Mouse (Mus musculus) olfactory bulb, adult 2 months (tissue): ENCODE data around the gene Cib1. TPM values are rescaled to one million over a fixed set of nuclear protein-coding genes. Genes with fewer than 3 reads are reported as not detected.

Experiments used
- H3K27ac ChIP-seq: fragments of 200-500 bp; 2 replicates; pipeline ENCODE4 v1.5.1; 2012; ENCODE audit warnings: low read depth, low read length; ENCODE audit not compliant: insufficient read depth
- H3K4me1 ChIP-seq: fragments of 200-500 bp; 2 replicates; pipeline ENCODE4 v1.6.1; 2012; ENCODE audit warnings: low read length; ENCODE audit not compliant: control insufficient read depth, insufficient read depth
- H3K4me3 ChIP-seq: fragments of 200-500 bp; 2 replicates; pipeline ENCODE4 v1.5.1; 2012; ENCODE audit warnings: mild to moderate bottlenecking, low read depth, low read length, moderate library complexity; ENCODE audit not compliant: insufficient read depth
- CTCF ChIP-seq: fragments of 200-500 bp; IDR thresholded peaks from 2 replicates; pipeline ENCODE4 v1.5.1; 2012; ENCODE audit warnings: low read depth, mild to moderate bottlenecking, low read length, moderate library complexity; ENCODE audit not compliant: insufficient read depth
- POLR2A ChIP-seq: fragments of 200-500 bp; IDR thresholded peaks from 2 replicates; pipeline ENCODE4 v1.6.1; 2012; ENCODE audit warnings: mild to moderate bottlenecking, low read depth, low read length, moderate library complexity; ENCODE audit not compliant: insufficient read depth
- WGBS: fragments of 180-500 bp; shearing (Covaris S2); methylation state at CpG from one replicate; pipeline ENCODE4 v1.1.7; 2018; 5-methylcytosine and 5-hydroxymethylcytosine counted together
- polyA plus RNA-seq: library from polyadenylated mRNA; stranded (reverse); fragments of >200 nt; gene quantifications from 2 replicates; pipeline ENCODE4 v1.2.4, GENCODE M21; 2012; ENCODE audit warnings: low replicate concordance; ENCODE audit not compliant: missing spikeins, insufficient read depth, insufficient read length

Cib1 gene
- not detected in 2 replicates for polyA plus RNA-seq

- no peak within 1 kb of the TSS for H3K27ac ChIP-seq
- under 1% methylated on average over 56 of the region's 56 CpGs for WGBS
- peak within 1 kb of the TSS; percentile 59 for H3K4me3 ChIP-seq
- peaks cover 12% of the 10 kb centered on the region; the same call in 1 of the 2 replicates for H3K4me1 ChIP-seq
- TF ChIP-seq CTCF = no peak
- peak; percentile 71; the same call in 1 of the 2 replicates for TF ChIP-seq POLR2A
Measured at GRCm38 (mm10) chr7:80232489-80233029, at the start of gene Cib1, which contains the start of gene Gdpgp1. TSS of gene Cib1 (minus strand) at chr7:80232813. TSS of gene Gdpgp1 (plus strand) at chr7:80232865.

GRCm38 (mm10) chr7:80281646-80282045, 49.0 kb upstream of the Cib1 start:
- 76% methylated on average over 3 of the region's 3 CpGs for WGBS
- TF ChIP-seq POLR2A = no peak
- TF ChIP-seq CTCF = no peak

GRCm38 (mm10) chr7:80280998-80281397, 48.4 kb upstream of the Cib1 start:
- H3K27ac ChIP-seq = no peak overlapping the region
- 95% methylated on average over 2 of the region's 2 CpGs for WGBS
- TF ChIP-seq CTCF (no peak), POLR2A (no peak)
- H3K4me3 ChIP-seq = no peak overlapping the region
- no peaks in the 10 kb centered on the region for H3K4me1 ChIP-seq

More at GRCm38 (mm10) chr7:80281646-80282045, 49.0 kb upstream of the Cib1 start:
- no peak overlapping the region for H3K27ac ChIP-seq
- H3K4me3 ChIP-seq = no peak overlapping the region
- H3K4me1 ChIP-seq = no peaks in the 10 kb centered on the region

GRCm38 (mm10) chr7:80280032-80280431, 47.4 kb upstream of the Cib1 start:
- H3K4me1 ChIP-seq = no peaks in the 10 kb centered on the region
- 84% methylated on average over 10 of the region's 10 CpGs for WGBS
- H3K4me3 ChIP-seq = no peak overlapping the region
- TF ChIP-seq POLR2A = no peak
- TF ChIP-seq CTCF = no peak
- H3K27ac ChIP-seq = no peak overlapping the region

GRCm38 (mm10) chr7:80276374-80276773, 43.8 kb upstream of the Cib1 start:
- TF ChIP-seq POLR2A (no peak), CTCF (no peak)
- H3K4me3 ChIP-seq = no peak overlapping the region
- H3K27ac ChIP-seq = no peak overlapping the region
- no peaks in the 10 kb centered on the region for H3K4me1 ChIP-seq
- 96% methylated on average over 4 of the region's 4 CpGs for WGBS

GRCm38 (mm10) chr7:80273456-80273855, 40.8 kb upstream of the Cib1 start:
- 97% methylated on average over 2 of the region's 2 CpGs for WGBS
- Histone ChIP-seq H3K27ac (no peak overlapping the region), H3K4me1 (0 out of 2 replicates have a peak, but pooled peaks cover 6% of the 10 kb centered on the region), H3K4me3 (no peak overlapping the region)
- TF ChIP-seq CTCF = no peak
- TF ChIP-seq POLR2A = no peak

- WGBS = under 1% methylated on average over 23 of the region's 23 CpGs
- 0 out of 2 replicates have a peak, but pooled peaks cover 8% of the 10 kb centered on the region for H3K4me1 ChIP-seq
- no peak overlapping the region for H3K27ac ChIP-seq
- TF ChIP-seq CTCF = no peak
- TF ChIP-seq POLR2A = no peak
- H3K4me3 ChIP-seq = peak overlapping the region; percentile 82
Measured at GRCm38 (mm10) chr7:80269751-80270255, 37.2 kb upstream of the Cib1 start.

- TF ChIP-seq CTCF = no peak
- no peak for TF ChIP-seq POLR2A
- WGBS = 4% methylated on average over 21 of the region's 21 CpGs
- H3K4me1 ChIP-seq = 0 out of 2 replicates have a peak, but pooled peaks cover 8% of the 10 kb centered on the region
- H3K27ac ChIP-seq = peak within 1 kb of the TSS; percentile 67
- H3K4me3 ChIP-seq = peak within 1 kb of the TSS; percentile 82
Measured at GRCm38 (mm10) chr7:80268897-80269750, 36.5 kb upstream of the Cib1 start, which contains the start of gene Vps33b. TSS of gene Vps33b (plus strand) at chr7:80269649.

- TF ChIP-seq POLR2A (no peak), CTCF (no peak)
- Histone ChIP-seq H3K27ac (no peak overlapping the region), H3K4me1 (0 out of 2 replicates have a peak, but pooled peaks cover 8% of the 10 kb centered on the region), H3K4me3 (no peak overlapping the region)
- 67% methylated on average over 1 of the region's 1 CpGs for WGBS
Measured at GRCm38 (mm10) chr7:80267764-80268163, 35.2 kb upstream of the Cib1 start.
